Mouse (Mus musculus): ENCODE measurements around the gene Ints7.

GRCm38 (mm10) chr1:191612877-191613276, 37.4 kb downstream of the Ints7 start:
- TF ChIP-seq POLR2A (IDR thresholded peaks at IDR 0.05; ENCODE audit: borderline replicate concordance, extremely low read depth, insufficient read depth, insufficient read length, poor library complexity, severe bottlenecking) (no peak), CTCF (IDR thresholded peaks at IDR 0.05; ENCODE audit: borderline replicate concordance, extremely low read depth, insufficient read depth, insufficient read length) (no peak)
